Mouse (Mus musculus): ENCODE measurements around the gene Cpped1.

DNA sequence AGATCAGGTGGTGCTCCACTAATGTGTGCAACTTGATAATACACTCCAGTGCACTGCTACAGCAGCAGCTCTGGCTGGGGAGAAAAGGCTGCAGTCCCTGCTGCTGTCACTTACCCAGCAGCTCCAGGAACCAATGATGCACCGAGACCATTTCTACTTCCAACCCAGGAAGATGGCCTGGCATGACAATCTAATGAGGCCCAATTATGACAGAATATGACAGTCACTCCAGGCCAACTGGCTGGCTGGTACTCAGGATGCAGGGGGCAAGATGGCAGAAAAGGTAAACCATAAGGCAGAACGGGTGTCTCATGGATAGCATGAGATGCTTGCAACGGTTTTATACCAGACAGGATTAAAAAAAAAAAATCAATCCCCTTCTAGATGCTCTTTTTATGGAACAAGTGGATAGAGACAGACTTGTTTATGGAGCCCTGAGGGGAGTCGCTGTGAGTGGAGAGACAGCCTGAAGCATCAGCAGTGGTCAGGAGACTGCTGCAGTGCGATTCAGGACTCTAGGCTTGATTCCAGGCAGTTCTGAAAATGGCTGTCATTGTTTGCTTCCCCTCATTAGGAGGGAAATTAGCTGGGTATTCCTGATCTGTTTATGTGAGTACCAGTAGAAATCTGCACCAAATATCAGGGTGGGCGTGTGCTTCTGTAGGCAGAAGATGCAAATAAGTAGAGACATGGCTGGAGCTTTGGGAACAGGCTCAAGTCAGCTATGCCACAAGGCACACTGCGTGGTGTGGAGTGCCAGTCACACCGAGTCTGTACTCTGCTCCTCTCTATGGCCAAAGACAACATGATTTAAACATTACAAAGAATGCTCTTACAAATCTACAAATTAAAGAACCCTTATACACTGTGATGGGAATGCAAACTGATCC is 56.3 kb downstream of the Cpped1 start:
- no peak for TF ChIP-seq POLR2A (IDR thresholded peaks at IDR 0.05; ENCODE audit: insufficient read depth, low read depth, low read length)
- no peak for TF ChIP-seq CTCF (IDR thresholded peaks at IDR 0.05; ENCODE audit: insufficient read depth, low read depth, low read length)

Data from olfactory bulb, adult 2 months (tissue).